Mouse (Mus musculus): ENCODE measurements at regions not wholly inside any gene's neighbourhood (a gene's known extent, or its start where the extent isn't known, plus 50 kb on each side); places are given as distances from the start of the nearest gene placed in this dataset.

DNA sequence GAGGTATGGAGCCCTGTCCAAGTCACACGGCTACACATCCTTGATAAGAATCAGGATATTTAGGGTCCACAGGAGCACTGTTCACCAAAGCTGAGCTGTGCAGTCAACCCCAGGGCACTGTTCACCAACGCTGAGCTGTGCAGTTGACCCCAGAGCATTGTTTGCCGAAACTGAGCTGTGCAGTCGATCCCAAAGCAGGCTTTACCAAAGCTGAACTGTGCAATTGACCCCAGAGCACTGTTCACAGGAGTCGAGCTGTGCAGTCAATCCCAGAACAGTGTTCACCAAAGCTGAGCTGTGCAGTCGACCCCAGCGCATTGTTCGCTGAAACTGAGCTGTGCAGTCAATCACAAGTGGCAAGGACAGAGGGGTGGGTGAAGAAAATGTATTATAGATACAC lies 236.0 kb downstream of the 3110018I06Rik start:
- Histone ChIP-seq H3K27ac (no peak overlapping the region), H3K27me3 (no peaks in the 10 kb centered on the region), H3K4me2 (no peak overlapping the region), H3K9ac (no peak overlapping the region), H3K4me3 (no peak overlapping the region), H3K4me1 (replicated peaks) (no peaks in the 10 kb centered on the region), H3K9me3 (replicated peaks) (no peaks in the 10 kb centered on the region), H3K36me3 (no peaks in the 10 kb centered on the region)
- WGBS, result 65% methylated on average over 8 of the region's 8 CpGs
- ATAC-seq (replicated peaks; ENCODE audit: insufficient number of reproducible peaks, insufficient read depth, low FRiP score, low read depth), result no peak

DNA sequence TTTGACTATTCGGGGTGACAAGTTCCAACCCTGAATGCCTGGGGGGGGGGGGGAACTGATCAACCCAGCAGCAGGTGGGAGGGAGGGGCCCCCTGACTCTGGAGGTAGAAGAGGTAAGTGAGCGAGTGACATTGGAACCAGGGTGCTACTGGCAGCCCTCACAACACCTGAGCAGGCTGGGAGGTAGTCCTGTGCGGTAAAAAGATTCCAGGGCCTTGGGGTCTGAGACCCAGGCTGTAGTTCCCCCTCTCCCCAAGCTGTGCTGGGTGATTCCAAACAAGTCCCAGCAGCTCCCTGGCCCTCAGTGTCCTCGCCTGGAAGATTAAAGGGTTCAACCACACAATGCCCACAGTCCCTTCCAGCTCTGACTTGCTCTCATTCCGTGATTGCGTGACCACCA lies 240.4 kb downstream of the 3110018I06Rik start:
- Histone ChIP-seq H3K27me3 (no peaks in the 10 kb centered on the region), H3K9ac (no peak overlapping the region), H3K4me1 (replicated peaks) (no peaks in the 10 kb centered on the region), H3K9me3 (replicated peaks) (no peaks in the 10 kb centered on the region; the same call in 1 of the 2 replicates), H3K36me3 (no peaks in the 10 kb centered on the region), H3K4me2 (no peak overlapping the region), H3K27ac (no peak overlapping the region), H3K4me3 (no peak overlapping the region)
- 72% methylated on average over 6 of the region's 6 CpGs for WGBS
- no peak for ATAC-seq (replicated peaks; ENCODE audit: insufficient number of reproducible peaks, insufficient read depth, low FRiP score, low read depth)

- no peak overlapping the region for H3K27ac ChIP-seq
- ATAC-seq (replicated peaks; ENCODE audit: insufficient number of reproducible peaks, insufficient read depth, low FRiP score, low read depth), result no peak
- H3K27me3 ChIP-seq, result no peaks in the 10 kb centered on the region
- WGBS, result 79% methylated on average over 11 of the region's 11 CpGs
- H3K9ac ChIP-seq, result no peak overlapping the region
- no peaks in the 10 kb centered on the region for H3K4me1 ChIP-seq (replicated peaks)
- no peaks in the 10 kb centered on the region; the same call in 1 of the 2 replicates for H3K9me3 ChIP-seq (replicated peaks)
- no peaks in the 10 kb centered on the region for H3K36me3 ChIP-seq
- no peak overlapping the region for H3K4me3 ChIP-seq
- H3K4me2 ChIP-seq, result no peak overlapping the region
Measured at GRCm38 (mm10) chr12:107729301-107729700, 240.9 kb downstream of the 3110018I06Rik start.

GRCm38 (mm10) chr12:107730940-107731339 lies 242.5 kb downstream of the 3110018I06Rik start:
- no peaks in the 10 kb centered on the region for H3K36me3 ChIP-seq
- H3K4me1 ChIP-seq (replicated peaks), result no peaks in the 10 kb centered on the region
- no peak overlapping the region for H3K4me2 ChIP-seq
- WGBS, result 61% methylated on average over 4 of the region's 4 CpGs
- ATAC-seq (replicated peaks; ENCODE audit: insufficient number of reproducible peaks, insufficient read depth, low FRiP score, low read depth), result no peak
- H3K27ac ChIP-seq, result no peak overlapping the region
- H3K9ac ChIP-seq, result no peak overlapping the region
- H3K27me3 ChIP-seq, result no peaks in the 10 kb centered on the region
- no peaks in the 10 kb centered on the region; the same call in 1 of the 2 replicates for H3K9me3 ChIP-seq (replicated peaks)
- no peak overlapping the region for H3K4me3 ChIP-seq

GRCm38 (mm10) chr12:107734536-107734935 lies 246.1 kb downstream of the 3110018I06Rik start:
- WGBS, result 81% methylated on average over 6 of the region's 6 CpGs
- ATAC-seq (replicated peaks; ENCODE audit: insufficient number of reproducible peaks, insufficient read depth, low FRiP score, low read depth), result no peak
- H3K27ac ChIP-seq, result no peak overlapping the region

GRCm38 (mm10) chr12:107742641-107743040 lies 254.2 kb downstream of the 3110018I06Rik start:
- Histone ChIP-seq H3K27ac (no peak overlapping the region), H3K9me3 (replicated peaks) (no peaks in the 10 kb centered on the region), H3K36me3 (no peaks in the 10 kb centered on the region), H3K4me2 (no peak overlapping the region), H3K27me3 (no peaks in the 10 kb centered on the region), H3K9ac (no peak overlapping the region), H3K4me1 (replicated peaks) (no peaks in the 10 kb centered on the region), H3K4me3 (no peak overlapping the region)
- ATAC-seq (replicated peaks; ENCODE audit: insufficient number of reproducible peaks, insufficient read depth, low FRiP score, low read depth), result no peak
- 77% methylated on average over 13 of the region's 13 CpGs for WGBS

More at GRCm38 (mm10) chr12:107734536-107734935, 246.1 kb downstream of the 3110018I06Rik start:
- H3K9me3 ChIP-seq (replicated peaks), result no peaks in the 10 kb centered on the region; the same call in 1 of the 2 replicates
- H3K27me3 ChIP-seq, result 0 out of 2 replicates have a peak, but pooled peaks cover 4% of the 10 kb centered on the region
- no peaks in the 10 kb centered on the region for H3K36me3 ChIP-seq
- no peak overlapping the region for H3K4me2 ChIP-seq
- H3K9ac ChIP-seq, result no peak overlapping the region
- H3K4me1 ChIP-seq (replicated peaks), result no peaks in the 10 kb centered on the region
- H3K4me3 ChIP-seq, result no peak overlapping the region

DNA sequence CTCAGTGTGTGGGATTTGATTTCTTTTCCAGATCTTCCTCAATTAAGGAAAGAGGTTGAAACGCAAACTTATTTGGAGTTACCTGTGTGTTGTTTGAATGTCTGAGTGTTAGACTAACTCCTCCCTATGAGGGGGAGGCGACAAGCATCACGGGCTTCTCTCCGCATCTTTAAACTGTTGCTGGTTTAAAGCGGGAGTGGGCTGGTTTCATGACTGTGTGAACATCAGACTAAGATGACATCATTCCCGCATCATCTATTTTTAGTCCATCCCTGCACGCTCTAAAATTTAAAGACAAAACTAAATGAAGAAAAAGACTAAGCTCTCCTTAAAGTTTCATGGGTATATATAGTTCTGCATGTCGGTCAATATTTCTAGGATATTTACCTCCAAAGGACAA lies 256.4 kb downstream of the 3110018I06Rik start:
- ATAC-seq (replicated peaks; ENCODE audit: insufficient number of reproducible peaks, insufficient read depth, low FRiP score, low read depth), result no peak
- Histone ChIP-seq H3K4me3 (no peak overlapping the region), H3K4me1 (replicated peaks) (peaks cover 14% of the 10 kb centered on the region), H3K9me3 (replicated peaks) (no peaks in the 10 kb centered on the region), H3K9ac (no peak overlapping the region), H3K27ac (no peak overlapping the region), H3K36me3 (no peaks in the 10 kb centered on the region), H3K4me2 (no peak overlapping the region), H3K27me3 (no peaks in the 10 kb centered on the region)
- WGBS, result 57% methylated on average over 8 of the region's 8 CpGs

GRCm38 (mm10) chr12:107748481-107749380 lies 254.7 kb downstream of the Bcl11b start:
- Histone ChIP-seq H3K4me1 (replicated peaks) (peaks cover 24% of the 10 kb centered on the region), H3K4me2 (no peak overlapping the region), H3K9ac (no peak overlapping the region), H3K27me3 (peaks cover 6% of the 10 kb centered on the region; the same call in 1 of the 2 replicates), H3K9me3 (replicated peaks) (no peaks in the 10 kb centered on the region), H3K27ac (no peak overlapping the region), H3K4me3 (no peak overlapping the region), H3K36me3 (no peaks in the 10 kb centered on the region)
- 56% methylated on average over 18 of the region's 18 CpGs for WGBS
- ATAC-seq (replicated peaks; ENCODE audit: insufficient number of reproducible peaks, insufficient read depth, low FRiP score, low read depth), result no peak

DNA sequence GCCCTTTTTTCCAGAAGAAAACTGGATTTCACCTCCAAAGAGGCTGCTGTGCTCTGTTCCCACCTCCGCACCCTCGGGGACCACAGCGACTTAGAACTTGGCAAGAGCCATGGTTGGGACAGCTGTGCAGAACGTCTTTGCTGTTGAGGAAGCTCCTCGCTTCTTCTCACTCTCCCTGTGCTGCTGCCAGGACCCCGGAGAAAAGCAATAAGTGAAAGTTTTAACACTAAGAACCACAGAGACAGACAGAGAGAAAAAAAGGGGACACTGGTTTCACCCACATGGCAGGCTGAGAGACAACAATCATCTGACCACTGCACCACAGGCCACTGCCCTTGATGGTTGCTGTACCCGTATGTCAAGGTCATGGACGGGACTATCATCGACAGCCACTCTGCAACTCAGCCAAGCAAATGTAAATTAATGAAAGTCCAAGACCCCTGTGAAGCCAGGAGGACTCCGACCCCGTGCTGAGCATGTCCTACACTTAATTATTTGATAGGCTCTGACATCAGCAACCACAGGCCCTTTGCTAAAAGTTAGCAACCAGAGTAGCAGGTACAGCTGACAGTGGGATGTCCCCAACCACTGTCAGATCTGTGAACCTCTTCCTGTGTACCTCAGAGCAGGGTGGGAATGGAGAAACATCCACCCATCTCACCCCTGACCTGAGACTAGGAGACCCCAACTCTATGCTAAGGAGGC lies 253.9 kb downstream of the Bcl11b start:
- Histone ChIP-seq H3K9ac (no peak overlapping the region), H3K27me3 (peaks cover 6% of the 10 kb centered on the region; the same call in 1 of the 2 replicates)
- 69% methylated on average over 11 of the region's 11 CpGs for WGBS

GRCm38 (mm10) chr12:107750285-107750927 lies 253.0 kb downstream of the Bcl11b start:
- H3K9ac ChIP-seq, result no peak overlapping the region
- no peak overlapping the region for H3K27ac ChIP-seq
- H3K27me3 ChIP-seq, result peaks cover 6% of the 10 kb centered on the region; the same call in 1 of the 2 replicates
- no peak overlapping the region for H3K4me3 ChIP-seq
- no peaks in the 10 kb centered on the region for H3K36me3 ChIP-seq
- 80% methylated on average over 8 of the region's 8 CpGs for WGBS
- H3K4me2 ChIP-seq, result no peak overlapping the region
- no peaks in the 10 kb centered on the region for H3K9me3 ChIP-seq (replicated peaks)
- peaks cover 24% of the 10 kb centered on the region for H3K4me1 ChIP-seq (replicated peaks)
- no peak for ATAC-seq (replicated peaks; ENCODE audit: insufficient number of reproducible peaks, insufficient read depth, low FRiP score, low read depth)

More for the DNA sequence above, 253.9 kb downstream of the Bcl11b start:
- Histone ChIP-seq H3K4me1 (replicated peaks) (peaks cover 24% of the 10 kb centered on the region), H3K4me3 (no peak overlapping the region), H3K9me3 (replicated peaks) (no peaks in the 10 kb centered on the region), H3K27ac (no peak overlapping the region), H3K36me3 (no peaks in the 10 kb centered on the region), H3K4me2 (no peak overlapping the region)
- ATAC-seq (replicated peaks; ENCODE audit: insufficient number of reproducible peaks, insufficient read depth, low FRiP score, low read depth), result no peak

DNA sequence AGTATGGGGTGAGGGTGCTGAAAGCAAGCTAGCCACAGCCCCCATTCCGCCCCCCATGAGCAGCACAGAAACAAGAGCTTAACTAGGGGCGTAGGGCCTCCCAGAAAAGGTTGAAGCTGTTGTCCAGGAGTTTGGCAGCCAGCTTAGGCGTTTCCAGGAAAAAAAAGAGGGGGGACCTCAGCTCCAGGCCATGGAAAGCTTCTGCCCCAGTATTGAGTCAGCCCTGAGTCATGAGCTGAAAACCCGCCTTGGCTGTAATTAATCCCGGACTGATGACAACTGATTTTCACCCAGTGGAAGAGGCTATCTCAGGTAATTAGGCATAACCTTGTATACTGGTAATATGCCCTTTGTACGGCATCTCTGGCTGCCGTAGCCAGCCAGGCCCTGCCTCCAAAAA lies 251.3 kb downstream of the Bcl11b start:
- no peaks in the 10 kb centered on the region for H3K9me3 ChIP-seq (replicated peaks)
- ATAC-seq (replicated peaks; ENCODE audit: insufficient number of reproducible peaks, insufficient read depth, low FRiP score, low read depth), result no peak
- no peak overlapping the region for H3K4me3 ChIP-seq
- H3K9ac ChIP-seq, result no peak overlapping the region
- no peak overlapping the region for H3K27ac ChIP-seq
- H3K4me2 ChIP-seq, result no peak overlapping the region
- H3K4me1 ChIP-seq (replicated peaks), result peaks cover 24% of the 10 kb centered on the region
- 58% methylated on average over 7 of the region's 7 CpGs for WGBS
- peaks cover 6% of the 10 kb centered on the region; the same call in 1 of the 2 replicates for H3K27me3 ChIP-seq
- H3K36me3 ChIP-seq, result no peaks in the 10 kb centered on the region

Data from heart, embryonic 15.5 days (tissue).